Mouse (Mus musculus): Measurements from ENCODE around the gene Icosl.
"Not testable (repeated sequence)": the region's sequence is repeated elsewhere in the genome, so short reads cannot be mapped to it uniquely, and the experiment has no call there.

DNA sequence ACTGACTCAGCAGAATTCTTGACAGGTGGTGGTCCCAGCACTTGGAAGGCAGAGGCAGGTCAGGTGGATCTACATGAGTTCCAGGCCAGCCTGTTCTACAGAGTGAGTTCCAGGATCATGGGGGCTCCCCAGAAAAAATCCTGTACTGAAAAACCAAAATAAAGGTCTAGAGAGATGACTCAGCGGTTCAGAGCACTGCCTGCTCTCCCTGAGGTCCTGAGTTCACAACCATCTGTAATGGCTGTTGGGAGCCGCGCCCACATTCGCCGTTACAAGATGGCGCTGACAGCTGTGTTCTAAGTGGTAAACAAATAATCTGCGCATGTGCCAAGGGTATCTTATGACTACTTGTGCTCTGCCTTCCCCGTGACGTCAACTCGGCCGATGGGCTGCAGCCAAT, 49.1 kb upstream of the Icosl start:
- not testable (repeated sequence) for TF ChIP-seq GATA1, TAL1 (IDR thresholded peaks at IDR 0.05; ENCODE audit: low read length)

Measured in erythroblast, embryonic 14.5 days (primary cell).